Mouse (Mus musculus) spleen, postnatal 10 days (tissue): ENCODE data around the gene Smim5.
A peak's percentile ranks its signal among the peaks of the same experiment; 100 is the strongest.
"Not testable (repeated sequence)": the region's sequence is repeated elsewhere in the genome, so short reads cannot be mapped to it uniquely, and the experiment has no call there.

Source experiments
- DNase-seq, 2 experiments: peaks; one replicate each; pipeline ENCODE4 v3.0.0; 2021 to 2022; ENCODE audit warnings: low spot score in 2 of 2

The Smim5 gene

GRCm38 (mm10) chr11:115899486-115900266 lies at the start of gene Smim5:
Gene Smim5, plus strand, starts transcription at chr11:115899966.
- DNase-seq, result peak; percentile 69 to 78

DNA sequence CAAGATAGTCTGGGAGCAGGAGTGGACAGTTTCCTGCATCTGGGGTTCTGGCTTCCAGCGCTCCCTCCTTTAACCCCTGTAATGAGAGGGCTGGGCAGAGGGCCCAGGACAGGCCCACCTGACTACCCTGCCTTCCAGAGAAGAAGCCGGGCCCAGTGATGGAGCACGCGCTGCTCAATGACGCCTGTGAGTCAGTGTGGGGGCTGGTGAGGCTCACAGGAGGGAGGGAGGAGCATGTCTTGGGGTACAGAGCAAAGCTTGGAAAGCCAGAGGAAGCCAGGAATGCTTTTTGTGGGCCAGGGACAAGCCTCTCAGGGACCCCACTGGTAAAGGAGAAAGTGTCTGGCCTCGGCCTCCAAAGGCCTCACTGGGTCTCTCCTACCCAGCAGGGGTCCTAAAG lies 45.1 kb upstream of the Smim5 start:
- DNase-seq, result no peak

GRCm38 (mm10) chr11:115857146-115857545 lies 42.6 kb upstream of the Smim5 start:
- DNase-seq, result not testable (repeated sequence)

GRCm38 (mm10) chr11:115857936-115858335 lies 41.8 kb upstream of the Smim5 start:
- no peak for DNase-seq

DNA sequence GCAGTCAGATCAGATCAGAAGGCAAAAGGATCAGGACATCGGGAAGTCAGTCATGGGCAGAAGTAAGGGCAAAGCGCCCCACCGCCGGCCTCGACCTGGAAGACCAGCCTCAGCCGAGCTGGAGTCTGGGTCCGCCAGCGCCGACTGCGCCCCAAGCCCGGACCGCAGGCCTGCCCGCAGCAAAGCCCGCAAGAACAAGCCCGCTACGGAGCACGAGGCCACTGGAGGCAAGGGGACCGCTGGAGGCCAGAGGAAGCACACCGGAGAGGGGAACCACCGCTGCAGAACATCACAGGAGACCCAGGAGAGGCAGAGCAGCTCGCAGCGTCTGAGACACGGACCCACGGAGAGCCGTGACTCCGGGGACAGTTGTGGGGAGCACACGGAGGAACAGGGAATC lies 41.4 kb upstream of the Smim5 start, which contains the start of gene Myo15b:
TSS of gene Myo15b (plus strand) at position 53 of the 400 bp plus-strand sequence.
- DNase-seq, result no peak

DNA sequence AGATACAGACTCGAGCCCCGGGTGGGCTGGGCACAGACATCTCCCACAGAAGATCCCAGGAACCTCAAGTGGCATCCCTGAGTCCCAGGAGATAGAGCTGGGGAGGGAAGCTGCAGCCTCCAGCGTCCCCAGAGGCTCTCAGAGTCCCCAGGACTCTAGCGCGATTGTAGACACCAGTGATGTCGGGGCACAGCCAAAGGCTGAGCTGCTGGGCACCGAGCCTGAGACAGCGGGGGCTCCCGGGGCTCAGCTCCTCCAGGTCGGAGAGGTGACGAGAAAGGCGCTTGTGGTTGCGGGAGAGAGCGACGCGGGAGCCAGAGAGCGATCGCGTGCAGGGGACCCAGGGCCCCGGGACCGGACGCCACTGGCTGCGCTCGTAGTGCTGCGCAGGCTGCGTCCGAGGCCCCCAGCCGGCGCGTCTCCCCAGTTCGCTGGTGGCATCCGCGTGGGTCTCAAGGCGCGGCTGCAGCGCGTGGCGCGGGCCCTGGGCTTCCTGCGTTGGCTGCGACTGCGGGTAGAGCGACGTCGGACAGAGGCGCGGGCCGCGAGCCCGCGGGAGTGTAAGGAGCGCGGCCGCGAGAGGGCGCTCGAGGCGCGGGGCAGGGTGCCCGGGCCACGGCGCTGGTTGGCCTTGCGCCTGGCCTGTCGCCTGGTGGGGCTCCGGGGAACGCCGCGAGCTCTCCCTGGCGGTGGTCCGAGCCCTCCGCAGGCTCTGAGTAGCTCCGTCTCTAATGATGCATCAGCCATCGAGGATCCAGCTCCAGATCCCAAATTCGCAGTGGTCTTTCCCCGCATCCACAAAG lies 40.4 kb upstream of the Smim5 start:
- DNase-seq, result peak; percentile 79 to 90

- no peak for DNase-seq
Measured at GRCm38 (mm10) chr11:115863895-115864294, 35.9 kb upstream of the Smim5 start.

GRCm38 (mm10) chr11:115869393-115869792 lies 30.4 kb upstream of the Smim5 start:
- no peak for DNase-seq

DNA sequence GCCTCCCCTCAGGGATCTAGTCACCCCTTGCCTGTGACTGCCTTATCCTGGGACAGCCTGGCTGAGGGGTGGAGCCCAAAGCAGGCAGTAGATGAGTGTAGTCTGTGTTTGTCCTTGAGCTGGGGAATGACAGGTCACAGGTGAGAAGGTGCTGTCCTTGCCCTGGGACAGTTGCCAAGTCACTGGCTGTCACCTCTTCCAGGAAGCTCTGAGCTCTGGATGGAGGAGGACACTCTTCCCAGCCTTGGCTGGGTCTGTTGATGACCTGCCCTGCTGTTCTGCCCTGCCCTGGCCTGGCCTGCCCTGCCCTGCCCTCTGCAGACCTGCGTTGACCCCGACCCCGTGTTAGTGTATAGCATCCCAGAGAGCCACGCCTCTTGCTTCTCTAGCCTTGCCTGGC lies 27.3 kb upstream of the Smim5 start:
- DNase-seq, result no peak

DNA sequence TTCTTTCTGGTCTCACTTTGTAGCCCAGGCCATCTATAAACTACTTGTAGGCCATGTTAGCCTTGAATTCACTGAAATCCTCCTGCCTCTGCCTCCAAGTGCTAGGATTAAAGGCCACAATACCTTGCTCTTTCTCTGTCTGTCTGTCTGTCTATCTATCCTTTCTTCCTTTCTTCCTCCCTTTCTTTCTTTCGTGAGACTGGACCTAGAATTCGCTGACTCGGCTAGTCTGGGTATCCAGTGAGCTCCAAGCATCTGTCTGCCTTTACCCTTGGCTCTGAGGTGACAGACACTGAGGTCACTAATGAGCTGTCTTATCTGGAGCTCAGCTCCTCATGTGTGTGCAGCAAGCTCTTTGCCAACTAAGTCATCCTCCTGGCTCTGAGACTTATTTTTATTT lies 23.8 kb upstream of the Smim5 start:
- DNase-seq, result no peak

- DNase-seq, result no peak
Measured at GRCm38 (mm10) chr11:115876438-115876837, 23.3 kb upstream of the Smim5 start.

- no peak for DNase-seq
Measured at GRCm38 (mm10) chr11:115877174-115877755, 22.5 kb upstream of the Smim5 start.

DNA sequence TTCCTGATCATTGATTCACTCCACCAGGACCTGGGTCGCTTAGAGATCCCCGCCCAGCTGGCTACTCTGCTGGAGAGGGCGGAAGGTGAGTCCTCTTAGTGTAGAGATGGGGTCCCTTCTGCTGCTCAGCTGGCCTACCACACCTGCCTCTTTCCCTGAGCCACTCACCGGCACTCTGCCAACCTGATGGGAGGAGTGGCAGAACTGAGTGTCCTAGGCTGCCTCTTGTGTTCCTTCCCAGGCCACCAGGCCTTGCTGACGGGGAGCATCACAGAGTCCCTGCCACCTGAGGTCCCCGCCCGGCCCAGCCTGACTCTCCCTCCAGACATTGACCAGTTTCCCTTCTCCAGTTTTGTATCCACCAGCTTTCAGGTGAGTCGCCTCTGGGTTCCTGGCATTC lies 21.7 kb upstream of the Smim5 start:
- DNase-seq, result no peak

DNA sequence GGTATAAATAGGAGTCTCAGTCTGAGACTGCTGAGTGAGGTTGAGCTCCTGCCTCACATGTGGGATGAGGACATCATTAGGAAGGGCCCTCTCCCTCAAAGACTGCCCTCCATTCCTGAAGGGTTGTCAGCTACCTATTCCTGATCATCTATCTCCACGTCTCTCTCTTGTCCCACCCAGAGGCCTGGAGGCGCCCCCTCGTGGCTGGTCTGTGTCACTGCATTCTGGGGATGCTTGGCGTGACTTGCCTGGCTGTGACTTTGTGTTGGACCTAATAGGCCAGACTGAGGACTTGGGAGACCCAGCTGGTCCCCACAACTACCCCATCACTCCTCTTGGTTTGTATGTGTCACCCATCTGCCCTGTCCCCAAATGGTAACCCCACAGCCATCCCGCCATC lies 18.8 kb upstream of the Smim5 start:
- DNase-seq, result peak; percentile 62 to 76

GRCm38 (mm10) chr11:115883251-115883650 lies 16.5 kb upstream of the Smim5 start:
- DNase-seq, result no peak

DNA sequence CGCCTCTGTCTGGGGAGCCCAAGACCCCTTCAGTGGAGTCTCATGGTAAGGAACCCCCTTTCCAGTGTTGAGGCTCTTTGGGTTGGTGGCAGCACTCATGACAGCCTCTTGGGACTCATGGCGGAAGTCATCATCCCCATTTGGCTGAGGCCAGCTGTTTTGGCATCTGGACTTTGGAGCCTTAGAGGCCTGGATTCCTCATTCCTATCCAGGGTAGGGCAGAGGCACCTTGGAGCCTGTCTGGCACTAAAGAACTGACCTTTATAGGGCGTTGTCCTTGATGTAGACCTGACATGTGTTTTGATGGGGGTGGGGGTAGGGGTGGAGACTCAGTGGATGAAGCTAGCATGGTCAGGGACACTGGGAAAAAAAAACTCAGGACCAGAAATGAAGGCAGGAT lies 15.4 kb upstream of the Smim5 start:
- DNase-seq, result no peak

DNA sequence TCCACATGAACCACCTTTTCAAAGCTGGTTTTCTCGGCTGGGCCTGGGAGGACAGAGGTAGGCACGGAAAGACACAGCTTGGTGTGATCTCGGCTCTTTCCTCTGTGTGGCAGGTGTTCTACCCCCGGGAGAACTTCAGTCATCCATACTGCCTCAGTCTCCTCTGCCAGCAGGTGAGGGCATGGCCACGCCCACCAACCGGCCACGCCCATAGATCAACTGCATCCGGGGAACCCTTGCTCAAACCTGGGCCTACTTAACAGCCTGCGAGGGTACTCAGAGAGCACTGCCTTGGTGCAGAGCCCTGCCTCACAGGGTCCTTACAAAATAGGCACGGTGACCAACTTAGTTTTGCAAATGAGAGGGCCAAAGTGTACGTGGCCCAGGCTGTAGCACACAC lies 14.5 kb upstream of the Smim5 start:
- no peak for DNase-seq

- DNase-seq, result no peak
Measured at GRCm38 (mm10) chr11:115886446-115886845, 13.3 kb upstream of the Smim5 start.

- no peak for DNase-seq
Measured at GRCm38 (mm10) chr11:115888020-115888419, 11.7 kb upstream of the Smim5 start.

- no peak for DNase-seq
Measured at GRCm38 (mm10) chr11:115889159-115889558, 10.6 kb upstream of the Smim5 start.

DNA sequence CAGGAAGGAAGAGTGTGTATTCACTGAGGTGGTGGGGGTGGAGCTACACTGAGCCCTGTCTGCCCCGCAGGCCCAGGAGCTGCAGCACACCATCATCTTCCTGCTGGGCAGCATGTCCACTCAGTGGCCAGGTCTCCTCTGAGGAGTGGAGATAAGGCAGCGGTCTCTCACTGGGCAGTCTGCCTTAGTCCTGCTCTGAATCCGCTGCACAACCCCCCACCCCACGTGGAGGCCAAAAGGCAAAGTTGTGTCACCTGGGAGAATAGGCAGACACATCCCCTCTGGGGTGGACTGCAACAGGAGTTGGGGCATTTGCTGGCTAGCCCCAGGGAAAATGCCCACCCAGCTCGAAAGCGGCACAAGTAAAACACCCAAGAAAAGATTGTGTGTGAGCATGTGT lies 7.6 kb upstream of the Smim5 start:
- DNase-seq, result no peak

GRCm38 (mm10) chr11:115893071-115893470 lies 6.7 kb upstream of the Smim5 start:
- no peak for DNase-seq
